Mouse (Mus musculus): ENCODE results near the gene Car10.
A peak's percentile ranks its signal among the peaks of the same experiment; 100 is the strongest.

The Car10 gene

DNA sequence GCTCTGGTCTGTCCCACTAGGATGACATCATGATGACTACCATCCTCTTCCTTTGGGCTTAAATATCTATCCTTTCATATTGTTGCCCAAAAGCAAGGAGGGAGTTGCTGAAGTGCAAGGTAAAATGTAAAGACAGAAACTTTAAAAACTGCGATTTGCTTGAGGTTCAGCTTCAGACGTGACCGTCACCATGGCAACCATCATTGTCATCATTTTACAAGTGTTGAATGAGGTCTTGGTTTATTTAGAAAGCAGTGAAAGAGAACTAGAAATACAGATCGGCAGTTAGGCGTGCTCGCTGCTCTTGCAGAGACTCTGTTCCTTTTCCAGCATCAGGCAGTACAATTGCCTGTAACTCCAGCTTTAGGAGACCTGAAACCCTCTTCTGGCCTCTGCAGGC, 400.1 kb downstream of the Car10 start:
- DNase-seq (ENCODE audit: low spot score): no peak

GRCm38 (mm10) chr11:93500442-93500841, 402.6 kb downstream of the Car10 start:
- DNase-seq (ENCODE audit: low spot score): no peak

- no peak for DNase-seq (ENCODE audit: low spot score)
Measured at GRCm38 (mm10) chr11:93501671-93502070, 403.8 kb downstream of the Car10 start.

GRCm38 (mm10) chr11:93502864-93503263, 405.0 kb downstream of the Car10 start:
- DNase-seq (ENCODE audit: low spot score): no peak

GRCm38 (mm10) chr11:93503469-93503868, 405.6 kb downstream of the Car10 start:
- no peak for DNase-seq (ENCODE audit: low spot score)

GRCm38 (mm10) chr11:93509527-93510235, 411.9 kb downstream of the Car10 start:
- DNase-seq (ENCODE audit: low spot score): no peak

DNA sequence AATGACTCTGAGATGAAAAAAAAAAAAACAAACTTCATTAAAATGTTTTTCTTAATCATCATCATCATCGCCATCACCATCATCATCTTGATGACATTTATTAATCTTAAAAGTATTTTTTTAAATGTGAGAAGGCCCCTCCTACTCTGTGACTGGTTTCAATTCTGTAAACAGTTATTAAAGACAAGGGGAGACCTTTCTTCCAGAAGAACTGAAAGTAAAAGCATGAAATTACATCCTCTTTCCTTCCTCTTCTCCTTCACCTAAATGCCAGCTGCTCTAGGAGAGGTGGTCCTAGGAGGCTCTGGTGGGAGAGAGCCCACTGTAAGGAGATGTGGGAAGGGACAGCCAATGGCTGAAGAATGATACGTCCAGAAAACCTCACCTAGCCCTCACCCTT, 415.0 kb downstream of the Car10 start:
- DNase-seq (ENCODE audit: low spot score): no peak

DNA sequence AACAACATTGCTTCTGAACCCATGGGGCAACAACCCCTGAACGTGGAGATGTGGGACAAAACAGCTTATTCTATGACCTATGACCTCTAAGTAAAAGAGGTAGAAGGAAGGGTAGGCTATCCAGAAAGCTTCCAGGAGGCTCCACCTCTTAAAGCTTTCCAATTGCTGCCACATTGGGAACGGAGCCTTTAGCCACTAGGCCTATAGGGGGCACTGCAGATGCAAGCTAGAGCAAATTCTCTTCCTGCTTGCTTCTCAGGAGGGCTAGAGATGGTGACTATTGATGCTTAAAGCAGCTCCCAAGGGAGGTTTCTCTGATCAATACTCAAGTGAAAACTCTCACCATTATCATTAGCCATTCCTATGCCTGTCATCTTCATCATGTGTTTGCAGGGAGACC, 416.6 kb downstream of the Car10 start:
- no peak for DNase-seq (ENCODE audit: low spot score)

DNA sequence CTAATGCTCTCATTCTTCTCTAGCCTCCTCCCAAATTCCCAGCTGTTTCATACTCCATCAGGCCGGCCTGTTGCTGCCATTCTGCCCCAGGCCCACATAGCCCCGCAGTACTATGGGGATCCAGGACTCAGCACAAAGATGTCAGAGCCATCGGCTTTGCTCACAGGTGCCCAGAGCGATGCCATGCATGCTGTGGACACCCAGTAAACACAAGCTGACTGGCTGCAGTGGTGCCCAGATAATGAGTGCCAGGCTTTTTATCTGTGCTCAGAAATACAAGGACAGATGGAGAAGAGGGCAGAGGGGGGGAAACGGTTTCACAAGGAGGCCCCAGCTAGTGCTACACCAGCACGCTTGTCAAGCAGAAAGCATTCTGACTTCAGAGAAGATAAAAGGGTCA, 417.7 kb downstream of the Car10 start:
- DNase-seq (ENCODE audit: low spot score): no peak

DNA sequence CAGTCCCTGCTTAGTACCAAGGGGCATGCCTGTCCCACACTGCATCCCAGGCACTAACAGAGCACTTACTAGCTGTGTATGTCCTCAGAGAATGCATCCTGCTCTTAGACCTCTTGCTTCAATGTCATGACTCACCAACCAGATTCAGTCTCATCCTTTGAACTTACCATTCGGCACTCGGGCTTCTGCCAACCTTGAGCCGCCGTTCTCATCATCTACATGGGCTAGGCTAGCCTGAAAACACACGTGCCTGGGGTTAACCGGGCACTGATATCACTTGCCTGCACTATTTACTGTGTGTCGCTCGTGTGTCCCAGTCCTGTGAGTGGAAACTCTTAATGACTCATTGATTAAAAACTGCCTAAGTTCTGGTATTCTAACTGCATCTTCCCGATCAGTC, 418.4 kb downstream of the Car10 start:
- DNase-seq (ENCODE audit: low spot score): no peak

DNA sequence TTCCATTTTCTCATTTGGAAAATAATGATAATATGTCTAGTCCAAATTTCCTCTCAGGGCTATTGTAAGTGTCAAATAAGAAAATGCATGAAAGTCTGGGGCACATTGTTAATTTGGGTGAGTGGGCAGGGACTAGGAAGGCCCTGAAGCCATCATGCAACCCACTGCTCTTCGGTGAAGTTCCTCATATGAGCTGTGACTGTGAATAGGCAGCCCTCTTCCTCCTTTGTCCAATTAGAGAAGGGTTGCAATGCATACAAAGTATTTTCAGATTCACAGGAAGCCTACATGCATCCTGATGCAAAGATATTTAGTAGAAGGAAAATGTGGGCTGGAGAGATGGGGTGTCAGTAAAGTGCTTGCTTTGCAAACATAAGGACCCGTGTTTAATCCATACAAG, 419.1 kb downstream of the Car10 start:
- no peak for DNase-seq (ENCODE audit: low spot score)

DNA sequence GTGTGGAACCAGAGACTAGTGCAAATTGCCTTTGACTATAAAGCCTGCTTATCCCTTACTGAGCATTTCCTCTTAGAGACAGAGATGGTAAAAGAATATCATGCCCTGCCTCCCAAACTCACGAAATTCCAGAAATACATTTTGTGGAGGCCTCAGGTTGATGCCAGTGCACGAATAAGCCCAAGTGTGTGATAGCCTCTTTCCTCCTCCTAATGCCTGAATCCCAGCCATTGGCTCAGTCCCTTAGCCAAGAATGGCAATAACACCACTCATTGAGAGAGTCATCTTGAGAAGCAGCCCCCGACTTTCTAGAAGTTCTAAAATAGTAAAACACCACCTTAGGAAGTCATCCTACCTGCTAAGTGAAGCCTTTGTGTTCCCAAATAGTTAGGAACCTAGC, 424.7 kb downstream of the Car10 start:
- DNase-seq (ENCODE audit: low spot score): no peak

DNA sequence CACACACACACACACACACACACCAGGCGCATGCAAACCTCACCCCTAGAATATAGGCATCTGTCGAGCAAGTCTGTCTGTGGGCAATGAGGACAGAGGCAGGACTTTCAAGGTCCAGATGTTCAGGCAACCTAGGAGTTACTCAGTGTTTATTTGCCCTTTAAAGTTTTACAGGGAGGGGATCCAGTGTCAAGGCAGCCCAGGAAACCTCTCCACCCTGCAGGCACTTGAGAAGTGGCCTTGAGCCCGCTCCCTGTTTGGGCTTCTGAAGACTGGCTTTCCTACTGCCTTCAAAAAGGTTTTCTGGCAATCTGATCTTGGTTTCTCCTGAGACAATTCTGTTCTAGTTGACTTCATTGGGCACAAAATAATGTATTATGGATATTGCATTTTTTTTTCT, 428.1 kb downstream of the Car10 start:
- no peak for DNase-seq (ENCODE audit: low spot score)

DNA sequence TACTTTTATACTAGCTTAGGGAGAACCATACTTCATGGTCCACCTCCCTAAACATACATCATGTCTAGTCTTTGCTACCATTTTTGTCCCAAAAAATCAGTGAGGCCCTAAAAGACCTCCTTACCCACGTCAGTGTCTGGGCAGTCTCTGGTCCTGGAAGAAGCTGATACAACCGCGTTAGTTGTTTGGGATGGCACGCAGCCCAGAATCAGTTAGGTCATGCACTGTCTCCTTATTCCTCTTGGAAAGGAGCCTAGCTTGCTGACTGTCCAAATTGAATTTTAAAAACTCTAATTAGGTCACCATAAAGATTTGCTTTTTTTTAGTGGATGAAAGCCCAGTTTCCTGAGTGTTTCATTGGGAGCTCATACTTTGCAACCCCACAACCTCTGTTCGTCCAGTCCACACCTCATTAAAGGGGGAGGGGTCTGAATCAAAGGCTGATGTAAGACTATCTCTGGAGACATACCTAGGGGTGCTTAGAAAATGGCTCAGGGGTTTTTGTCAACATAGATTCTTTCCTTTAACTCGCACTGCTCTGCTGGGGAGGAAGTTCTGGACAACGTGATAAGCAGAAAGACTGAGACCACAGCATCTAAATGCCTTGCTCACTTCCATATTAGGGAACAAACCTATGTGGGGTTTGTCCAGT, 433.3 kb downstream of the Car10 start:
- no peak for DNase-seq (ENCODE audit: low spot score)

DNA sequence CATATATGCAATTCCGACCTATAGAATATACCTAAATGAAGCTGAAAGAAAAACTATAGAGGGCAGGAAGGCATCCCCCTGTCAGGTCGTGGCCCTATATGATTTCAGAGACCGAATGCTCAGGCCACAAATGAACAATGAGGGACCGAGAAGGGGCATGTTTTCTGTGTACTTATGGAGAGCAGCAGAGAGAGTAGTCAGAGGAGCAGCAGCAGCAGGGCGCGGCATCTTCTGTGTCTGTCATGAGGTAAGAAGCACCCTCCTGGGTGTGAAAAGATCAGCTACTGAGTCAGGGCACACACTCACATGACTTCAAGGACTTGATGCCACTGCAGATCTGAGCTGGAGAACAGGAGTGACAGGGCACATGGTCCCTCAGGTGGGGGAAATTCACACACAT, 438.4 kb downstream of the Car10 start:
- no peak for DNase-seq (ENCODE audit: low spot score)

- DNase-seq (ENCODE audit: low spot score): no peak
Measured at GRCm38 (mm10) chr11:93548904-93549303, 451.1 kb downstream of the Car10 start.

DNA sequence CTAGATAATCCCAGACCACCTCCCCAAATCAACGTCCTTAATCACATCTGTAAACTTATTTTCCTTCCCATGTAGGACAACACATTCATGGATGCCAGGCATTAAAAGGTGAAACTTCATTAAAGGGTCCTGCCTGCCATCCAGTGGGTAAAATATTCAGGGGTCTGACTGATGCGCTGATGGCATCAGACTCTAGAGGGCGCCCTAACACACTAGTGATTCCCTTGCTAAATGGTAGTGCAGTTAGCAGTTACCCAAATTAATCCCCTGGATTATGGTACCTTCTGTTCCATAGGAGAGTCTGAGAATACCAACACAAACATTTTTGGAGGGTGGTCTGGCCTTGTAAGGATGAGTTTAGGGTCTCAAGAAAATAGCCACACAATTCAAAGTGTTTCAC, 453.1 kb downstream of the Car10 start:
- peak; percentile 41 for DNase-seq (ENCODE audit: low spot score)

- DNase-seq (ENCODE audit: low spot score): no peak
Measured at GRCm38 (mm10) chr11:93559118-93559517, 461.3 kb downstream of the Car10 start.

- DNase-seq (ENCODE audit: low spot score): no peak
Measured at GRCm38 (mm10) chr11:93560570-93560969, 462.7 kb downstream of the Car10 start.

DNA sequence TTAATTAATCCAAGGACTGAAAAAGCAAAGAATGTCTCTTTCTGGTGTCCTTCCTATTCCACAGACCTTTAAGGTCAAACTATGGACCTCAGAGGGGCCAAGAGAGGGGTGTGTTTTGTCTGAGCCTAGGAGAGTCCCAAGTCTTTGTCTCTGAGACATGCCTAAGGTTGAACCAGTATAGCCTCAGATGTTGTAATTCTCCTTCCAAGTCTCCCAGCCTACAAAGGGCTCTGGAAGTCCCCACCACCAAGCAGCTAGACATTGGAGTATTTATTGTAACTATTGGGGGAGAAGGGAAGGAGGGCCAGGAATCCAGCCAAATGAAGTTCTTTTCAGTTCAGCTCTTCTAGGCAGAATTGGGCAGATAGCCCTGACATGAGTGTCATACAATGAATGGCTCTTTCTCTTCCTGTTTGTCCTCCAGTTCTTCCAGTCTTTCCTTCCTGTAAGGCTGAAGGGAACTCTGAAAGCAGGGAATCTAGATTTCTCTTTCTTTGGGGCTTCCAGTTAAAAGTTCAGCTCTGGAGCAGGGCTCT, 464.6 kb downstream of the Car10 start:
- no peak for DNase-seq (ENCODE audit: low spot score)

GRCm38 (mm10) chr11:93565756-93566155, 467.9 kb downstream of the Car10 start:
- DNase-seq (ENCODE audit: low spot score): peak; percentile 25

GRCm38 (mm10) chr11:93571917-93572641, 474.3 kb downstream of the Car10 start:
- no peak for DNase-seq (ENCODE audit: low spot score)

DNA sequence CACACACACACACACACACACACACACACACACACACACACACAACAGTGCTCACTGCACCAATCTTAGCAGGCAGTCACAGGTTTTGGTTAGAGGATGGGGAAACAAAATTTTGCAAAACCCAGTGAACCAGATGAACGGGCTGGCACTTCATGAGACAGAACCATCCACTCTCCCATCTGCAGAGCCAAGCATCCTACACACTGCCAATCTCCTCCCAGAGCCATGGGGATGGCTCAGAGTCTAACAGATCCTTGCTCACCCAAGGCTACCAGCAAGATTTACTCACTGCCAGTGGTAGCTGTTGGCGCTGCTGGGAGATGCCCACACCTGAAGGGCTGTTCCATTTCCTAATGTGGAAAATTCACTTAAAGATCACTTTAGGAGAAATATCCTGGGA, 479.6 kb downstream of the Car10 start:
- peak; percentile 52 for DNase-seq (ENCODE audit: low spot score)
